In genomic region chr2:153525906-153526311, GRCm38 (mm10) we compare ENCODE assay signal across 8 mouse cellular contexts. TPM values are rescaled to one million over a fixed set of nuclear protein-coding genes. Genes with fewer than 3 reads are reported as not detected.
DNase-seq lines count a peak whose midpoint lies in the region; ATAC-seq and TF ChIP-seq lines count a peak whose summit lies in the region.

No protein-coding gene starts in this region.

- DNase-seq in hindbrain, embryonic 11.5 days (ENCODE audit: low spot score): peak; percentile 57
- DNase-seq in R1 (ENCODE audit: low read depth, low spot score): peak; percentile 73
- peak; percentile 44 for DNase-seq in heart, postnatal 4 days
- peak; percentile 54 to 62 for DNase-seq in lung, postnatal 4 days
- peak; percentile 63 for DNase-seq in stomach, postnatal 0 days (ENCODE audit: low spot score)
- DNase-seq in left cerebral cortex, adult 18-20 months (ENCODE audit: low spot score in 2 of 2): no peak
- DNase-seq in left cerebral cortex, adult 2 months (ENCODE audit: extremely low spot score in 1 of 2, low spot score in 2 of 2): no peak

- H3K9me3 ChIP-seq in hindbrain, embryonic 11.5 days (ENCODE audit: control insufficient read depth, low read length): no peaks in the 10 kb centered on the region
- H3K9me3 ChIP-seq in hindbrain, embryonic 16.5 days (ENCODE audit: control insufficient read depth, low read length): no peaks in the 10 kb centered on the region
- H3K9me3 ChIP-seq in stomach, postnatal 0 days (ENCODE audit: control insufficient read depth, low read length): no peaks in the 10 kb centered on the region

- intact Hi-C loops in left cerebral cortex, adult 2 months (cut with DNase I): no loop called here

- ATAC-seq in hindbrain, embryonic 11.5 days (ENCODE audit: low FRiP score): 0 out of 2 replicates have a peak, but pooled peaks have one; percentile 3
- ATAC-seq in hindbrain, embryonic 16.5 days: no peak
- peak; percentile 24; the same call in 1 of the 2 replicates for ATAC-seq in stomach, postnatal 0 days (ENCODE audit: low FRiP score, low TSS enrichment)

- H3K4me2 ChIP-seq in hindbrain, embryonic 11.5 days (replicated peaks; ENCODE audit: low read depth, low read length): no peak overlapping the region
- H3K4me2 ChIP-seq in hindbrain, embryonic 16.5 days (ENCODE audit: low read length): no peak overlapping the region
- no peak overlapping the region for H3K4me2 ChIP-seq in stomach, postnatal 0 days (replicated peaks; ENCODE audit: low read depth)

- no peak for TF ChIP-seq CTCF in stomach, postnatal 0 days (IDR thresholded peaks at IDR 0.05; ENCODE audit: low read depth)
- no peak for TF ChIP-seq CTCF in left cerebral cortex, adult 2 months (IDR thresholded peaks at IDR 0.05)

- no peak overlapping the region for H3K9ac ChIP-seq in hindbrain, embryonic 11.5 days (ENCODE audit: low read depth, low read length)
- H3K9ac ChIP-seq in hindbrain, embryonic 16.5 days (ENCODE audit: low read depth, low read length): no peak overlapping the region
- H3K9ac ChIP-seq in stomach, postnatal 0 days (ENCODE audit: low read length): no peak overlapping the region

- H3K27ac ChIP-seq in hindbrain, embryonic 11.5 days (ENCODE audit: low read depth, low read length): peak overlapping the region; percentile 96
- no peak overlapping the region for H3K27ac ChIP-seq in hindbrain, embryonic 16.5 days (ENCODE audit: low read depth, low read length)
- no peak overlapping the region for H3K27ac ChIP-seq in stomach, postnatal 0 days (replicated peaks)
- H3K27ac ChIP-seq in left cerebral cortex, adult 2 months: no peak overlapping the region

- WGBS in hindbrain, embryonic 11.5 days: 13% methylated on average over 10 of the region's 10 CpGs
- WGBS in hindbrain, embryonic 16.5 days: 24% methylated on average over 10 of the region's 10 CpGs
- 21% methylated on average over 10 of the region's 10 CpGs for WGBS in stomach, postnatal 0 days

- H3K4me3 ChIP-seq in hindbrain, embryonic 11.5 days (ENCODE audit: low read depth, low read length): no peak overlapping the region
- no peak overlapping the region for H3K4me3 ChIP-seq in hindbrain, embryonic 16.5 days (ENCODE audit: low read length)
- no peak overlapping the region for H3K4me3 ChIP-seq in stomach, postnatal 0 days (ENCODE audit: low read depth, low read length)
- no peak overlapping the region for H3K4me3 ChIP-seq in left cerebral cortex, adult 2 months

- H3K27me3 ChIP-seq in hindbrain, embryonic 11.5 days (ENCODE audit: control insufficient read depth, insufficient read depth, low read length): peaks cover 17% of the 10 kb centered on the region; the same call in 1 of the 2 replicates
- no peaks in the 10 kb centered on the region for H3K27me3 ChIP-seq in hindbrain, embryonic 16.5 days (replicated peaks; ENCODE audit: control insufficient read depth, insufficient read depth, low read length)
- H3K27me3 ChIP-seq in stomach, postnatal 0 days (ENCODE audit: control insufficient read depth, insufficient read depth, low read length): no peaks in the 10 kb centered on the region

- H3K36me3 ChIP-seq in hindbrain, embryonic 11.5 days (ENCODE audit: control insufficient read depth, insufficient read depth, low read length): no peaks in the 10 kb centered on the region
- H3K36me3 ChIP-seq in hindbrain, embryonic 16.5 days (ENCODE audit: control insufficient read depth, insufficient read depth, low read length): no peaks in the 10 kb centered on the region
- H3K36me3 ChIP-seq in stomach, postnatal 0 days (ENCODE audit: control insufficient read depth, insufficient read depth, low read length): no peaks in the 10 kb centered on the region

- H3K4me1 ChIP-seq in hindbrain, embryonic 11.5 days (replicated peaks; ENCODE audit: control insufficient read depth, insufficient read depth, low read length): peaks cover 26% of the 10 kb centered on the region
- peaks cover 32% of the 10 kb centered on the region for H3K4me1 ChIP-seq in hindbrain, embryonic 16.5 days (ENCODE audit: control insufficient read depth, insufficient read depth, low read depth, low read length)
- no peaks in the 10 kb centered on the region for H3K4me1 ChIP-seq in stomach, postnatal 0 days (replicated peaks; ENCODE audit: control insufficient read depth, insufficient read depth)

- TF ChIP-seq EP300 in stomach, postnatal 0 days (optimal IDR thresholded peaks at IDR 0.05): no peak

RNA-seq across cellular contexts. Expression of gene Nol4l, which starts 3.9 kb away (rescaled TPM):
- 26.0 and 26.7 TPM in 2 replicates for polyA plus RNA-seq in hindbrain, embryonic 11.5 days (2014; fragmentation: Nextera tagmentation; extraction: Ambion mirVana)
- polyA plus RNA-seq in hindbrain, embryonic 16.5 days (2015; fragmentation: Nextera tagmentation; extraction: Ambion mirVana): 33.7 and 40.7 TPM in 2 replicates
- 10 to 100 TPM; 12.0 to 13.5 TPM for total RNA-seq in heart, postnatal 4 days (2021)
- 4.4 and 4.8 TPM in 2 replicates for polyA plus RNA-seq in stomach, postnatal 0 days (2015; fragmentation: Nextera tagmentation; extraction: Ambion mirVana)
- 10 to 100 TPM; 44.0 to 55.2 TPM for total RNA-seq in left cerebral cortex, adult 18-20 months (2021)
- total RNA-seq in left cerebral cortex, adult 2 months (2021): 10 to 100 TPM; 45.0 to 51.3 TPM

RNA-seq across cellular contexts. Expression of gene 4930404H24Rik, which starts 33.3 kb away (rescaled TPM):
- polyA plus RNA-seq in hindbrain, embryonic 11.5 days (2014; fragmentation: Nextera tagmentation; extraction: Ambion mirVana): not detected in 2 replicates
- polyA plus RNA-seq in hindbrain, embryonic 16.5 days (2015; fragmentation: Nextera tagmentation; extraction: Ambion mirVana): not detected in 2 replicates
- total RNA-seq in heart, postnatal 4 days (2021): not detected
- not detected in 2 replicates for polyA plus RNA-seq in stomach, postnatal 0 days (2015; fragmentation: Nextera tagmentation; extraction: Ambion mirVana)
- total RNA-seq in left cerebral cortex, adult 18-20 months (2021): 1 to 10 TPM in 1 of 2 experiments, not detected in 1; 1.3 TPM
- not detected for total RNA-seq in left cerebral cortex, adult 2 months (2021)

Comparison
In these comparisons a context has a peak if more than half of its experiments do, and no peak if none do; other contexts are left out.
1. DNase-seq: peak in hindbrain, embryonic 11.5 days (single experiment), R1 (single experiment), heart, postnatal 4 days (single experiment), lung, postnatal 4 days (2 of 2) and stomach, postnatal 0 days (single experiment); none in left cerebral cortex, adult 18-20 months (0 of 2) and left cerebral cortex, adult 2 months (0 of 2).